Comparison of ENCODE assay signal across 24 mouse cellular contexts in genomic region chr10:120031316-120031715, GRCm38 (mm10).
DNase-seq lines count a peak whose midpoint lies in the region; ATAC-seq and TF ChIP-seq lines count a peak whose summit lies in the region.
"Had no signal": no experiment of that assay in that cellular context is flagged by ENCODE, and none has a peak within 500 bp of the region (broad histone marks: within the 10 kb centered on the region; RNA-seq: fewer than 3 reads in every experiment).

No protein-coding gene starts in this region.

- peaks cover 5% of the 10 kb centered on the region; the same call in 1 of the 2 replicates for H3K4me1 ChIP-seq in cerebellum, adult 2 months (ENCODE audit: control insufficient read depth, insufficient read depth, low read length)
- no peaks in the 10 kb centered on the region for H3K4me1 ChIP-seq in intestine, embryonic 14.5 days (replicated peaks; ENCODE audit: control insufficient read depth, insufficient read depth, low read length)
- H3K4me1 ChIP-seq in intestine, embryonic 16.5 days (ENCODE audit: control insufficient read depth, insufficient read depth, low read length), result no peaks in the 10 kb centered on the region
- peaks cover 7% of the 10 kb centered on the region; the same call in 1 of the 2 replicates for H3K4me1 ChIP-seq in midbrain, postnatal 0 days (ENCODE audit: insufficient read depth, low read length)
- peaks cover 22% of the 10 kb centered on the region for H3K4me1 ChIP-seq in midbrain, embryonic 16.5 days (ENCODE audit: control insufficient read depth, insufficient read depth, low read length)
- H3K4me1 ChIP-seq: embryonic facial prominence, embryonic 12.5 days had no signal

- no peaks in the 10 kb centered on the region for H3K9me3 ChIP-seq in intestine, embryonic 14.5 days (ENCODE audit: control insufficient read depth, low read length)
- no peaks in the 10 kb centered on the region for H3K9me3 ChIP-seq in intestine, embryonic 16.5 days (ENCODE audit: control insufficient read depth, low read length)
- H3K9me3 ChIP-seq in midbrain, postnatal 0 days (ENCODE audit: low read length), result no peaks in the 10 kb centered on the region
- H3K9me3 ChIP-seq in midbrain, embryonic 16.5 days (replicated peaks; ENCODE audit: control insufficient read depth, low read length, poor library complexity, severe bottlenecking), result no peaks in the 10 kb centered on the region
- H3K9me3 ChIP-seq: embryonic facial prominence, embryonic 10.5 days; embryonic facial prominence, embryonic 12.5 days; forebrain, embryonic 13.5 days; forebrain, embryonic 15.5 days had no signal

- H3K9ac ChIP-seq in intestine, embryonic 14.5 days (ENCODE audit: low read length), result no peak overlapping the region
- no peak overlapping the region for H3K9ac ChIP-seq in intestine, embryonic 16.5 days (ENCODE audit: low read depth, low read length)
- H3K9ac ChIP-seq in midbrain, postnatal 0 days (replicated peaks; ENCODE audit: low read length, poor library complexity, severe bottlenecking), result no peak overlapping the region
- no peak overlapping the region for H3K9ac ChIP-seq in midbrain, embryonic 16.5 days (ENCODE audit: low read depth, low read length)
- H3K9ac ChIP-seq: embryonic facial prominence, embryonic 12.5 days; forebrain, embryonic 13.5 days; forebrain, embryonic 15.5 days; forebrain, postnatal 0 days had no signal

- no peak for TF ChIP-seq CTCF in cerebellum, adult 2 months (IDR thresholded peaks at IDR 0.05; ENCODE audit: borderline replicate concordance, insufficient read depth, low read depth, low read length)
- no peak for TF ChIP-seq CTCF in midbrain, postnatal 0 days (IDR thresholded peaks at IDR 0.05)

- H3K27me3 ChIP-seq in cerebellum, adult 2 months (ENCODE audit: control insufficient read depth, insufficient read depth, low read length), result no peaks in the 10 kb centered on the region; the same call in 1 of the 2 replicates
- H3K27me3 ChIP-seq in intestine, embryonic 14.5 days (replicated peaks; ENCODE audit: control insufficient read depth, insufficient read depth, low read length), result no peaks in the 10 kb centered on the region
- no peaks in the 10 kb centered on the region for H3K27me3 ChIP-seq in intestine, embryonic 16.5 days (replicated peaks; ENCODE audit: control insufficient read depth, insufficient read depth, low read length)
- H3K27me3 ChIP-seq in midbrain, postnatal 0 days (ENCODE audit: insufficient read depth, low read length), result no peaks in the 10 kb centered on the region
- H3K27me3 ChIP-seq in midbrain, embryonic 16.5 days (ENCODE audit: control insufficient read depth, insufficient read depth, low read depth, low read length), result 0 out of 2 replicates have a peak, but pooled peaks cover 3% of the 10 kb centered on the region
- H3K27me3 ChIP-seq: CH12.LX; embryonic facial prominence, embryonic 12.5 days; forebrain, embryonic 13.5 days; forebrain, embryonic 15.5 days; Patski had no signal

- 21% methylated on average over 8 of the region's 8 CpGs for WGBS in cerebellum, adult 2 months
- 93% methylated on average over 8 of the region's 8 CpGs for WGBS in intestine, embryonic 14.5 days
- 90% methylated on average over 8 of the region's 8 CpGs for WGBS in intestine, embryonic 16.5 days
- WGBS in midbrain, postnatal 0 days, result 84% methylated on average over 8 of the region's 8 CpGs
- 89% methylated on average over 8 of the region's 8 CpGs for WGBS in midbrain, embryonic 16.5 days

- TF ChIP-seq POLR2A in cerebellum, adult 2 months (IDR thresholded peaks at IDR 0.05; ENCODE audit: borderline replicate concordance, insufficient read depth, low read length), result no peak

- peak; percentile 88 to 91 for DNase-seq in cerebellum, postnatal 10 days
- no peak for DNase-seq in cerebellum, adult 18-20 months
- DNase-seq in cerebellum, postnatal 25 days, result peak; percentile 24 to 33
- no peak for DNase-seq in cerebellum, adult 2 months
- peak; percentile 27 for DNase-seq in intestine, embryonic 14.5 days (ENCODE audit: low spot score)
- peak; percentile 48 for DNase-seq in midbrain, postnatal 0 days (ENCODE audit: low spot score)
- DNase-seq: adrenal gland, adult 8-10 months; adrenal gland, postnatal 14 days; adrenal gland, postnatal 36 days; B cell, adult 2 months; cerebellum, adult 11-12 months; cerebellum, adult 9-10 months; forebrain, postnatal 0 days had no signal

- no peak overlapping the region for H3K4me2 ChIP-seq in intestine, embryonic 14.5 days (ENCODE audit: low read length)
- H3K4me2 ChIP-seq in intestine, embryonic 16.5 days (ENCODE audit: low read depth, low read length), result no peak overlapping the region
- no peak overlapping the region for H3K4me2 ChIP-seq in midbrain, postnatal 0 days (ENCODE audit: low read depth, low read length, poor library complexity, severe bottlenecking)
- no peak overlapping the region for H3K4me2 ChIP-seq in midbrain, embryonic 16.5 days (ENCODE audit: low read length)
- H3K4me2 ChIP-seq: embryonic facial prominence, embryonic 12.5 days; forebrain, embryonic 13.5 days; forebrain, embryonic 15.5 days had no signal

- no peak overlapping the region for H3K27ac ChIP-seq in cerebellum, adult 2 months (ENCODE audit: insufficient read depth, low read length)
- no peak overlapping the region for H3K27ac ChIP-seq in intestine, embryonic 14.5 days (ENCODE audit: low read depth)
- H3K27ac ChIP-seq in intestine, embryonic 16.5 days (ENCODE audit: low read length), result no peak overlapping the region
- no peak overlapping the region for H3K27ac ChIP-seq in midbrain, postnatal 0 days (ENCODE audit: low read depth, low read length)
- H3K27ac ChIP-seq in midbrain, embryonic 16.5 days (ENCODE audit: low read length), result no peak overlapping the region
- H3K27ac ChIP-seq: embryonic facial prominence, embryonic 10.5 days; embryonic facial prominence, embryonic 12.5 days; forebrain, embryonic 13.5 days; forebrain, embryonic 15.5 days had no signal

- H3K36me3 ChIP-seq in intestine, embryonic 14.5 days (ENCODE audit: control insufficient read depth, insufficient read depth, low read length), result no peaks in the 10 kb centered on the region
- H3K36me3 ChIP-seq in intestine, embryonic 16.5 days (ENCODE audit: control insufficient read depth, insufficient read depth, low read length), result no peaks in the 10 kb centered on the region
- no peaks in the 10 kb centered on the region for H3K36me3 ChIP-seq in midbrain, postnatal 0 days (ENCODE audit: insufficient read depth, low read length)
- H3K36me3 ChIP-seq in midbrain, embryonic 16.5 days (ENCODE audit: control insufficient read depth, insufficient read depth, low read length), result no peaks in the 10 kb centered on the region
- H3K36me3 ChIP-seq: embryonic facial prominence, embryonic 10.5 days; embryonic facial prominence, embryonic 12.5 days; forebrain, embryonic 15.5 days; G1E had no signal

- ATAC-seq in intestine, embryonic 14.5 days (replicated peaks; ENCODE audit: low FRiP score, low TSS enrichment, low read depth), result no peak
- ATAC-seq in intestine, embryonic 16.5 days, result no peak
- no peak for ATAC-seq in midbrain, postnatal 0 days (ENCODE audit: low FRiP score)
- ATAC-seq in midbrain, embryonic 16.5 days, result no peak
- ATAC-seq: activated CD4-positive, CD25-positive, alpha-beta regulatory T cell, adult 4 months; CD4-positive, CD25-positive, alpha-beta regulatory T cell, adult 4 months; forebrain, embryonic 13.5 days; forebrain, embryonic 15.5 days; forebrain, postnatal 0 days; Patski had no signal

- H3K4me3 ChIP-seq in cerebellum, adult 2 months (replicated peaks; ENCODE audit: insufficient read depth, low read depth, low read length), result no peak overlapping the region
- H3K4me3 ChIP-seq in intestine, embryonic 14.5 days (ENCODE audit: low read depth, low read length), result no peak overlapping the region
- no peak overlapping the region for H3K4me3 ChIP-seq in intestine, embryonic 16.5 days (ENCODE audit: low read length)
- H3K4me3 ChIP-seq in midbrain, postnatal 0 days (ENCODE audit: low read depth, low read length), result no peak overlapping the region
- H3K4me3 ChIP-seq in midbrain, embryonic 16.5 days (ENCODE audit: low read depth, low read length), result no peak overlapping the region
- H3K4me3 ChIP-seq: embryonic facial prominence, embryonic 10.5 days; embryonic facial prominence, embryonic 12.5 days; forebrain, embryonic 13.5 days; forebrain, embryonic 15.5 days had no signal

Comparison
In these comparisons a context has a peak if more than half of its experiments do, and no peak if none do; other contexts are left out.
1. DNase-seq: peak in cerebellum, postnatal 10 days (2 of 2), cerebellum, postnatal 25 days (2 of 2), intestine, embryonic 14.5 days (single experiment) and midbrain, postnatal 0 days (single experiment); none in cerebellum, adult 18-20 months (0 of 2) and cerebellum, adult 2 months (0 of 2).